Mouse (Mus musculus): ENCODE results near the gene Sem1. TPM values are rescaled to one million over a fixed set of nuclear protein-coding genes. Genes with fewer than 3 reads are reported as not detected.

Sem1 gene
- polyA plus RNA-seq (2012; fragmentation: generic; extraction: Trizol): 125 TPM
- long read RNA-seq, experiment 1, transcript Sem1-201 (3 exons, 1,472 nt): major isoform, 399 of 400 reads
- long read RNA-seq, experiment 1, partial matches to known transcripts: 1 of 400 reads
- long read RNA-seq, experiment 1, other reads (novel, unspliced or antisense): 0 of 400 reads
- long read RNA-seq, experiment 2, transcript Sem1-201 (3 exons, 1,472 nt): major isoform, 46 of 46 reads
- long read RNA-seq, experiment 2, partial matches to known transcripts: 0 of 46 reads
- long read RNA-seq, experiment 2, other reads (novel, unspliced or antisense): 0 of 46 reads

DNA sequence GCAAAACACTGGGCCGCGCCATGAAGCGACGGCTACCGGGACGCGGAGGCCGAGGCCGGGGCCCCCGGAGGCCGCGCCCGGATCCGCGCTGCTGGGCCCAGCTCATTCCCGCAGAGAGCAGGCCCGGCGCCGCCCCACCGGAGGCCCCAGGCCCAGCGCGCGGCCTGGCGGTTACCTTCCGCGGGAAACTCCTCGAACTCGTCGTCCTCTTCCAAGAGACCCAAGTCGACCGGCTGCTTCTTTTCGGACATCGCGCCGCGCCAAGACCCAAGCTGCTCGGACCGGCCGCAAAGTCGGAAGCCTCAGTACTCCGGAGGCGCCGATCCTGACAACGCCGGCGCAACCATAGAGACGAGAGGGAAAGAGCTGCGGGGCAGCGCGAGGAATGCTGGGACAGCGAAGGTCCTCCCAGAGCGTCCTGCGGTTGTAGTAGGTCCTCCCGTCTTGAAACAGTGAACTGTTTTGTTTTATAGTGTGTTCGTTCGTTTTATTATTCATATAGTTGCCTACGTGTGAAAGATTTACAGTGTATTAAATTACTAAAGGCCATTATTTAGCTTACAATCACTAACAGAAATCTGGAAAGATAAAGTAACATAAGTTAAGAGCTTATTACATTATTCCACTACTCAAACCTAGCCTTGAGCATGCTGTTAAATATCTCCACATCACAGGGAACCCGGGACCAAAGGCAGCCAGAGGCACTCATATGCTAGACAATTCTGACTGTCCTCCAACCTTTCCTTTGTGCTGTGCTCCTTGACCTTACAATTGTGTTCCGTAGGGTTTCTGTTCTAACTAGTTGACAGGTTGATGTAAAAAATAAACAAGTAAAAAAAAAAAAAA, at the start of gene Sem1:
Sem1 (minus strand) TSS at position 360 of the 846 bp plus-strand sequence.
- Histone ChIP-seq H3K79me2 (ENCODE audit: control insufficient read depth, insufficient read depth) (peaks cover 49% of the 10 kb centered on the region), H3K27me3 (ENCODE audit: control insufficient read depth, insufficient read depth, insufficient read length) (no peaks in the 10 kb centered on the region), H3K79me3 (ENCODE audit: low read depth) (peaks cover 47% of the 10 kb centered on the region), H3K4me3 (ENCODE audit: insufficient read depth, poor library complexity, severe bottlenecking) (peak within 1 kb of the TSS; percentile 89), H3ac (ENCODE audit: control insufficient read depth, insufficient read length, low read depth) (peak within 1 kb of the TSS; percentile 99), H3K36me3 (ENCODE audit: control insufficient read depth, insufficient read depth) (peaks cover 12% of the 10 kb centered on the region)
- TF ChIP-seq MAX (IDR thresholded peaks at IDR 0.05) (no peak), MYOD1 (IDR thresholded peaks at IDR 0.05; ENCODE audit: control insufficient read depth, insufficient read length, low read depth) (no peak), FOSL1 (IDR thresholded peaks at IDR 0.05; ENCODE audit: insufficient read depth, low read length, poor library complexity, severe bottlenecking) (no peak), USF1 (IDR thresholded peaks at IDR 0.05; ENCODE audit: low read depth) (no peak), CTCF (IDR thresholded peaks at IDR 0.05; ENCODE audit: control insufficient read depth, insufficient read depth, insufficient read length) (no peak), CEBPB (IDR thresholded peaks at IDR 0.05; ENCODE audit: low read depth) (no peak), MYOG (IDR thresholded peaks at IDR 0.05; ENCODE audit: control insufficient read depth, extremely low read depth, insufficient read length) (no peak)

DNA sequence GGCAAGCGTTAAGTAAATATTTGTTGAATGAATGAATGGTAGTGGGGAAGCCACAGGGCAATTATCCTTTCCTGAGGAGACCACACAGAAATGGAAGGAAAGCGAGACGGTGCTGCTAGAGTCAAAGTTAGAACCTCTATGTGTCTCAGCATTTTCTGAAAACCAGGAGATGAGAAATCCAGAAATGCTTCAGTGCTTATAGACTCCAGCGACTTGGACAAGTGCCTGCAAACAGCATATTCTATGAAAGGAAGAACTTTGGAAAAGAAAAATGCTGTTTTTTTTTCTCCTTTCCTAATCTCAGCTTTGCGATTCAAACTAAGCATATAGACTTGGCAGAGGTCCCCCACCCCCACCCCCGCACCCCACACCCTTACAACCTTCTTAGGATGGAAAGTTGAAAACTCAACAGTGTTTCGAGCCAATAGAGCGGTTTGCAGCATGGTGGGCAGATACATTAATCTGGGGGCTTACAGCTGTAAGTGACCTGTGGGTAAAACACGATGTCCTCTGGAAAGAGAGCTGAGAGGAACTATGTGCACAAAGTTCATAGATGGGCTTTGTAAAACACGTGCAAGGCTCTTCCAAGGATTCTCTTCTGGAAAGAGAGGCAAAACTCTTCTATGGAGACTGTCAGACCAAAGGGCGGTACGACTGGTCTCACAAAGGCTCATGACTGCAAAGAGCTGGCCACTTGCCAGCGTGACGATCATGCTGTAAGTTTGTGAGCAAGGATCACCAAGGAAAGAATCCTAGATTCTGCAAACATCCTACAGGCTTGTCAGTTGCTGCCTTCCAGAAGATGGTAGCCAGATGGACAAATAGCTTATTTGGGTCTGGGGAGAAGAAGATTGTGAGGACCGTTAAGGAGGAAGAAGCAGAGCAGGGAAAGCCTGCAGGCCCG, 44.6 kb upstream of the Sem1 start:
- Histone ChIP-seq H3K36me3 (ENCODE audit: control insufficient read depth, insufficient read depth) (no peaks in the 10 kb centered on the region), H3K79me2 (ENCODE audit: control insufficient read depth, insufficient read depth) (no peaks in the 10 kb centered on the region), H3ac (ENCODE audit: control insufficient read depth, insufficient read length, low read depth) (no peak overlapping the region), H3K27me3 (ENCODE audit: control insufficient read depth, insufficient read depth, insufficient read length) (no peaks in the 10 kb centered on the region), H3K79me3 (ENCODE audit: low read depth) (no peaks in the 10 kb centered on the region), H3K4me3 (ENCODE audit: insufficient read depth, poor library complexity, severe bottlenecking) (no peak overlapping the region)
- no peak for TF ChIP-seq CEBPB (IDR thresholded peaks at IDR 0.05; ENCODE audit: low read depth)
- TF ChIP-seq FOSL1 (IDR thresholded peaks at IDR 0.05; ENCODE audit: insufficient read depth, low read length, poor library complexity, severe bottlenecking): no peak
- no peak for TF ChIP-seq MYOG (IDR thresholded peaks at IDR 0.05; ENCODE audit: control insufficient read depth, extremely low read depth, insufficient read length)
- TF ChIP-seq MAX (IDR thresholded peaks at IDR 0.05): no peak
- no peak for TF ChIP-seq CTCF (IDR thresholded peaks at IDR 0.05; ENCODE audit: control insufficient read depth, insufficient read depth, insufficient read length)
- TF ChIP-seq USF1 (IDR thresholded peaks at IDR 0.05; ENCODE audit: low read depth): no peak
- TF ChIP-seq MYOD1 (IDR thresholded peaks at IDR 0.05; ENCODE audit: control insufficient read depth, insufficient read length, low read depth): no peak

DNA sequence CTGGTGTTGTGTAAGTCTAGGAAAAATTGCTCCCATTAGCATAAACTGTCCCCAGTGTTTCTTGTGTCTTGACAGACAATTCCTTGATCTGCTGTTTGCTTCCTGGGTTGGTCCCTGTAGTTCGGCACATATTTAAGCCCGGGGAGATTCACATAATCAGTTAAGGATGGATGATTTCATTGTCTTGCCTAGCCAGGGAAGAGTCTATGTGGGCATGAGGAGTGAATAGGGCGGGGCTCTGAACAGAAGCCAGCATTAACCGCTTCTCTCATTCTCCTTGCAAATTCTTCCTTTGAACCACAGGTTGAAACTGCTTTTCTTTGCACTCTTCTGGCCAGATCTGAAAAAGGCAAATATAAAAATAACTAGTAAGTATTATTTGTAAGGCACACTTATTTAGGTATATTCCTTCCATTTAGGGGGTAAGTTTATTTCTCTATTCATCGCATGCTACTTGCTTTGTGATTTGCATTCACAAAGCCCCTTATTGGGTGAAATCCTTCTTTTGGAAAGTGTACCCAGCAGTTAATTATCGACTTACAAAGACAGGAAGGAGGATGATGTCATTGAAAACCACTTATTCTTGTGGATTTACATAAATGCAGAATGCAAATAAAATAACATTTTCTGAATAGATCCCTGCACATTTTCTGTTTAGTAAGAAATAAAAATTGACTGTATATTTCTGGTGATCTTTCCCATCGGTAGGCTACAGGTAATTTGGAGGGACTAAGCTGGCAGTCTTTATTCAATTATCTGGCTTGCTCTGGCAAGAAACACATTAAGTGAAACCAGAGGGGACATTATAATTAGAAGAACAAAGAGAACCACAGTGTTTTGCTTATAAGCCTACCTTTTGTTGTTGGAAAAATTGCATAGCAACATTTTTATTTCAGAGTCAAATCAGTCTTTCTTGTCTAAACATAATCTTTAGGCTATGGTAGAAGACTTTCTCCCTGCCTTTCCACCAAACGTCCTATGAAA, 25.4 kb upstream of the Sem1 start:
- Histone ChIP-seq H3K79me2 (ENCODE audit: control insufficient read depth, insufficient read depth) (no peaks in the 10 kb centered on the region), H3K27me3 (ENCODE audit: control insufficient read depth, insufficient read depth, insufficient read length) (no peaks in the 10 kb centered on the region), H3K79me3 (ENCODE audit: low read depth) (no peaks in the 10 kb centered on the region), H3ac (ENCODE audit: control insufficient read depth, insufficient read length, low read depth) (no peak overlapping the region), H3K4me3 (ENCODE audit: insufficient read depth, poor library complexity, severe bottlenecking) (no peak overlapping the region), H3K36me3 (ENCODE audit: control insufficient read depth, insufficient read depth) (no peaks in the 10 kb centered on the region)
- TF ChIP-seq MYOG (IDR thresholded peaks at IDR 0.05; ENCODE audit: control insufficient read depth, extremely low read depth, insufficient read length) (no peak), CEBPB (IDR thresholded peaks at IDR 0.05; ENCODE audit: low read depth) (no peak), FOSL1 (IDR thresholded peaks at IDR 0.05; ENCODE audit: insufficient read depth, low read length, poor library complexity, severe bottlenecking) (no peak), MAX (IDR thresholded peaks at IDR 0.05) (no peak), CTCF (IDR thresholded peaks at IDR 0.05; ENCODE audit: control insufficient read depth, insufficient read depth, insufficient read length) (no peak), USF1 (IDR thresholded peaks at IDR 0.05; ENCODE audit: low read depth) (no peak), MYOD1 (IDR thresholded peaks at IDR 0.05; ENCODE audit: control insufficient read depth, insufficient read length, low read depth) (no peak)

GRCm38 (mm10) chr6:6586313-6586712, 7.8 kb upstream of the Sem1 start:
- Histone ChIP-seq H3K27me3 (ENCODE audit: control insufficient read depth, insufficient read depth, insufficient read length) (peaks cover 4% of the 10 kb centered on the region), H3K36me3 (ENCODE audit: control insufficient read depth, insufficient read depth) (no peaks in the 10 kb centered on the region), H3K79me3 (ENCODE audit: low read depth) (no peaks in the 10 kb centered on the region), H3ac (ENCODE audit: control insufficient read depth, insufficient read length, low read depth) (no peak overlapping the region), H3K4me3 (ENCODE audit: insufficient read depth, poor library complexity, severe bottlenecking) (no peak overlapping the region), H3K79me2 (ENCODE audit: control insufficient read depth, insufficient read depth) (no peaks in the 10 kb centered on the region)
- TF ChIP-seq CTCF (IDR thresholded peaks at IDR 0.05; ENCODE audit: control insufficient read depth, insufficient read depth, insufficient read length): no peak
- no peak for TF ChIP-seq MYOD1 (IDR thresholded peaks at IDR 0.05; ENCODE audit: control insufficient read depth, insufficient read length, low read depth)
- no peak for TF ChIP-seq MAX (IDR thresholded peaks at IDR 0.05)
- no peak for TF ChIP-seq MYOG (IDR thresholded peaks at IDR 0.05; ENCODE audit: control insufficient read depth, extremely low read depth, insufficient read length)
- no peak for TF ChIP-seq USF1 (IDR thresholded peaks at IDR 0.05; ENCODE audit: low read depth)
- TF ChIP-seq FOSL1 (IDR thresholded peaks at IDR 0.05; ENCODE audit: insufficient read depth, low read length, poor library complexity, severe bottlenecking): no peak

All from C2C12 (cell line).